Mouse (Mus musculus): ENCODE measurements around the gene Olfr1152. TPM values are rescaled to one million over a fixed set of nuclear protein-coding genes. Genes with fewer than 3 reads are reported as not detected.

Olfr1152 gene
- polyA plus RNA-seq (2015; fragmentation: Nextera tagmentation; extraction: Ambion mirVana), result not detected in 2 replicates

GRCm38 (mm10) chr2:87866192-87866591, at the start of gene Olfr1152:
Olfr1152 (plus strand) TSS chr2:87866492.
- Histone ChIP-seq H3K4me1 (replicated peaks; ENCODE audit: control insufficient read depth, insufficient read depth, low read length) (no peaks in the 10 kb centered on the region), H3K9ac (replicated peaks; ENCODE audit: low read depth, low read length) (no peak within 1 kb of the TSS), H3K27ac (ENCODE audit: low read length) (no peak within 1 kb of the TSS), H3K27me3 (replicated peaks; ENCODE audit: control insufficient read depth, insufficient read depth, low read length) (no peaks in the 10 kb centered on the region), H3K9me3 (ENCODE audit: control insufficient read depth, low read length) (no peaks in the 10 kb centered on the region), H3K4me2 (ENCODE audit: low read length) (no peak within 1 kb of the TSS), H3K4me3 (replicated peaks; ENCODE audit: low read length) (no peak within 1 kb of the TSS), H3K36me3 (ENCODE audit: control insufficient read depth, insufficient read depth) (no peaks in the 10 kb centered on the region)
- no peak for ATAC-seq

GRCm38 (mm10) chr2:87830233-87830632, 36.1 kb upstream of the Olfr1152 start, which contains the start of gene Olfr1148:
Olfr1148 (plus strand) TSS chr2:87830533.
- Histone ChIP-seq H3K4me2 (ENCODE audit: low read length) (no peak within 1 kb of the TSS), H3K27me3 (replicated peaks; ENCODE audit: control insufficient read depth, insufficient read depth, low read length) (no peaks in the 10 kb centered on the region), H3K9me3 (ENCODE audit: control insufficient read depth, low read length) (no peaks in the 10 kb centered on the region), H3K9ac (replicated peaks; ENCODE audit: low read depth, low read length) (no peak within 1 kb of the TSS), H3K4me3 (replicated peaks; ENCODE audit: low read length) (no peak within 1 kb of the TSS), H3K4me1 (replicated peaks; ENCODE audit: control insufficient read depth, insufficient read depth, low read length) (no peaks in the 10 kb centered on the region), H3K27ac (ENCODE audit: low read length) (no peak within 1 kb of the TSS), H3K36me3 (ENCODE audit: control insufficient read depth, insufficient read depth) (no peaks in the 10 kb centered on the region)
- 86% methylated on average over 1 of the region's 1 CpGs for WGBS
- ATAC-seq, result no peak

- no peak within 1 kb of the TSS for H3K4me3 ChIP-seq (replicated peaks; ENCODE audit: low read length)
- 87% methylated on average over 1 of the region's 1 CpGs for WGBS
- ATAC-seq, result no peak
These were observed 22.6 kb upstream of the Olfr1152 start, which contains the start of gene Olfr1150-ps1 for GRCm38 (mm10) chr2:87843693-87844092. Olfr1150-ps1 (plus strand) TSS chr2:87843993.

GRCm38 (mm10) chr2:87855562-87855961, 10.7 kb upstream of the Olfr1152 start, which contains the start of gene Olfr1151:
Olfr1151 (plus strand) TSS chr2:87855862.
- WGBS, result 85% methylated on average over 1 of the region's 1 CpGs
- Histone ChIP-seq H3K9ac (replicated peaks; ENCODE audit: low read depth, low read length) (no peak within 1 kb of the TSS), H3K27ac (ENCODE audit: low read length) (no peak within 1 kb of the TSS), H3K9me3 (ENCODE audit: control insufficient read depth, low read length) (no peaks in the 10 kb centered on the region), H3K4me1 (replicated peaks; ENCODE audit: control insufficient read depth, insufficient read depth, low read length) (no peaks in the 10 kb centered on the region), H3K36me3 (ENCODE audit: control insufficient read depth, insufficient read depth) (no peaks in the 10 kb centered on the region), H3K27me3 (replicated peaks; ENCODE audit: control insufficient read depth, insufficient read depth, low read length) (no peaks in the 10 kb centered on the region), H3K4me3 (replicated peaks; ENCODE audit: low read length) (no peak within 1 kb of the TSS), H3K4me2 (ENCODE audit: low read length) (no peak within 1 kb of the TSS)
- ATAC-seq, result no peak

More at GRCm38 (mm10) chr2:87843693-87844092, 22.6 kb upstream of the Olfr1152 start, which contains the start of gene Olfr1150-ps1:
- H3K9me3 ChIP-seq (ENCODE audit: control insufficient read depth, low read length), result no peaks in the 10 kb centered on the region
- no peaks in the 10 kb centered on the region for H3K36me3 ChIP-seq (ENCODE audit: control insufficient read depth, insufficient read depth)
- no peak within 1 kb of the TSS for H3K4me2 ChIP-seq (ENCODE audit: low read length)
- H3K9ac ChIP-seq (replicated peaks; ENCODE audit: low read depth, low read length), result no peak within 1 kb of the TSS
- no peaks in the 10 kb centered on the region for H3K27me3 ChIP-seq (replicated peaks; ENCODE audit: control insufficient read depth, insufficient read depth, low read length)
- H3K4me1 ChIP-seq (replicated peaks; ENCODE audit: control insufficient read depth, insufficient read depth, low read length), result no peaks in the 10 kb centered on the region
- H3K27ac ChIP-seq (ENCODE audit: low read length), result no peak within 1 kb of the TSS

GRCm38 (mm10) chr2:87894662-87895061, 28.4 kb downstream of the Olfr1152 start, which contains the start of gene Olfr1153:
Olfr1153 (plus strand) TSS chr2:87894962.
- no peaks in the 10 kb centered on the region for H3K27me3 ChIP-seq (replicated peaks; ENCODE audit: control insufficient read depth, insufficient read depth, low read length)
- no peak within 1 kb of the TSS for H3K27ac ChIP-seq (ENCODE audit: low read length)
- H3K4me2 ChIP-seq (ENCODE audit: low read length), result no peak within 1 kb of the TSS
- H3K36me3 ChIP-seq (ENCODE audit: control insufficient read depth, insufficient read depth), result no peaks in the 10 kb centered on the region
- no peak within 1 kb of the TSS for H3K4me3 ChIP-seq (replicated peaks; ENCODE audit: low read length)
- ATAC-seq, result no peak
- H3K9ac ChIP-seq (replicated peaks; ENCODE audit: low read depth, low read length), result no peak within 1 kb of the TSS
- H3K4me1 ChIP-seq (replicated peaks; ENCODE audit: control insufficient read depth, insufficient read depth, low read length), result no peaks in the 10 kb centered on the region
- 77% methylated on average over 1 of the region's 1 CpGs for WGBS
- H3K9me3 ChIP-seq (ENCODE audit: control insufficient read depth, low read length), result no peaks in the 10 kb centered on the region

- Histone ChIP-seq H3K9ac (replicated peaks; ENCODE audit: low read depth, low read length) (no peak within 1 kb of the TSS), H3K36me3 (ENCODE audit: control insufficient read depth, insufficient read depth) (no peaks in the 10 kb centered on the region), H3K9me3 (ENCODE audit: control insufficient read depth, low read length) (peaks cover 3% of the 10 kb centered on the region; the same call in 1 of the 2 replicates), H3K27ac (ENCODE audit: low read length) (no peak within 1 kb of the TSS), H3K4me3 (replicated peaks; ENCODE audit: low read length) (no peak within 1 kb of the TSS), H3K27me3 (replicated peaks; ENCODE audit: control insufficient read depth, insufficient read depth, low read length) (no peaks in the 10 kb centered on the region), H3K4me2 (ENCODE audit: low read length) (no peak within 1 kb of the TSS), H3K4me1 (replicated peaks; ENCODE audit: control insufficient read depth, insufficient read depth, low read length) (no peaks in the 10 kb centered on the region)
- no peak for ATAC-seq
- 89% methylated on average over 1 of the region's 1 CpGs for WGBS
These were observed 38.8 kb downstream of the Olfr1152 start, which contains the start of gene Olfr1154 for GRCm38 (mm10) chr2:87905066-87905465. Olfr1154 (minus strand) TSS chr2:87905166.

Other genes with a start within 250 kb of the Olfr1152 start
- gene Olfr1131, start 239.4 kb upstream of the Olfr1152 start, polyA plus RNA-seq (2015; fragmentation: Nextera tagmentation; extraction: Ambion mirVana), result not detected in 2 replicates
- not detected in 2 replicates for gene Olfr1132, start 229.0 kb upstream of the Olfr1152 start, polyA plus RNA-seq (2015; fragmentation: Nextera tagmentation; extraction: Ambion mirVana)
- gene Olfr1133, start 219.1 kb upstream of the Olfr1152 start, polyA plus RNA-seq (2015; fragmentation: Nextera tagmentation; extraction: Ambion mirVana), result not detected in 2 replicates
- not detected in 2 replicates for gene Olfr1134, start 208.0 kb upstream of the Olfr1152 start, polyA plus RNA-seq (2015; fragmentation: Nextera tagmentation; extraction: Ambion mirVana)
- not detected in 2 replicates for gene Olfr1135, start 192.8 kb upstream of the Olfr1152 start, polyA plus RNA-seq (2015; fragmentation: Nextera tagmentation; extraction: Ambion mirVana)
- gene Olfr1136, start 172.5 kb upstream of the Olfr1152 start, polyA plus RNA-seq (2015; fragmentation: Nextera tagmentation; extraction: Ambion mirVana), result not detected in 2 replicates
- gene Olfr1137, start 153.3 kb upstream of the Olfr1152 start, polyA plus RNA-seq (2015; fragmentation: Nextera tagmentation; extraction: Ambion mirVana), result not detected in 2 replicates
- not detected in 2 replicates for gene Olfr1138, start 126.5 kb upstream of the Olfr1152 start, polyA plus RNA-seq (2015; fragmentation: Nextera tagmentation; extraction: Ambion mirVana)
- not detected in 2 replicates for gene Olfr1140, start 122.7 kb upstream of the Olfr1152 start, polyA plus RNA-seq (2015; fragmentation: Nextera tagmentation; extraction: Ambion mirVana)
- not detected in 2 replicates for gene Olfr1141, start 112.5 kb upstream of the Olfr1152 start, polyA plus RNA-seq (2015; fragmentation: Nextera tagmentation; extraction: Ambion mirVana)
- gene Olfr152, start 87.0 kb upstream of the Olfr1152 start, polyA plus RNA-seq (2015; fragmentation: Nextera tagmentation; extraction: Ambion mirVana), result not detected in 2 replicates
- gene Olfr1143, start 65.9 kb upstream of the Olfr1152 start, polyA plus RNA-seq (2015; fragmentation: Nextera tagmentation; extraction: Ambion mirVana), result not detected in 2 replicates
- gene Olfr1145, start 56.7 kb upstream of the Olfr1152 start, polyA plus RNA-seq (2015; fragmentation: Nextera tagmentation; extraction: Ambion mirVana), result not detected in 2 replicates
- not detected in 2 replicates for gene Olfr1148, start 36.0 kb upstream of the Olfr1152 start, polyA plus RNA-seq (2015; fragmentation: Nextera tagmentation; extraction: Ambion mirVana)
- not detected in 2 replicates for gene Olfr1150-ps1, start 22.5 kb upstream of the Olfr1152 start, polyA plus RNA-seq (2015; fragmentation: Nextera tagmentation; extraction: Ambion mirVana)
- gene Olfr1151, start 10.6 kb upstream of the Olfr1152 start, polyA plus RNA-seq (2015; fragmentation: Nextera tagmentation; extraction: Ambion mirVana), result not detected in 2 replicates
- not detected in 2 replicates for gene Olfr1153, start 28.5 kb downstream of the Olfr1152 start, polyA plus RNA-seq (2015; fragmentation: Nextera tagmentation; extraction: Ambion mirVana)
- not detected in 2 replicates for gene Olfr1154, start 38.7 kb downstream of the Olfr1152 start, polyA plus RNA-seq (2015; fragmentation: Nextera tagmentation; extraction: Ambion mirVana)
- not detected in 2 replicates for gene Olfr1155, start 78.6 kb downstream of the Olfr1152 start, polyA plus RNA-seq (2015; fragmentation: Nextera tagmentation; extraction: Ambion mirVana)
- not detected in 2 replicates for gene Olfr1156, start 86.6 kb downstream of the Olfr1152 start, polyA plus RNA-seq (2015; fragmentation: Nextera tagmentation; extraction: Ambion mirVana)
- not detected in 2 replicates for gene Olfr1157, start 101.8 kb downstream of the Olfr1152 start, polyA plus RNA-seq (2015; fragmentation: Nextera tagmentation; extraction: Ambion mirVana)
- gene Olfr74, start 108.2 kb downstream of the Olfr1152 start, polyA plus RNA-seq (2015; fragmentation: Nextera tagmentation; extraction: Ambion mirVana), result not detected in 2 replicates
- gene Olfr1158, start 123.6 kb downstream of the Olfr1152 start, polyA plus RNA-seq (2015; fragmentation: Nextera tagmentation; extraction: Ambion mirVana), result not detected in 2 replicates
- gene Olfr1160, start 141.8 kb downstream of the Olfr1152 start, polyA plus RNA-seq (2015; fragmentation: Nextera tagmentation; extraction: Ambion mirVana), result not detected in 2 replicates
- gene Olfr1161, start 156.3 kb downstream of the Olfr1152 start, polyA plus RNA-seq (2015; fragmentation: Nextera tagmentation; extraction: Ambion mirVana), result not detected in 2 replicates
- gene Olfr73, start 171.2 kb downstream of the Olfr1152 start, polyA plus RNA-seq (2015; fragmentation: Nextera tagmentation; extraction: Ambion mirVana), result not detected in 2 replicates
- not detected in 2 replicates for gene Olfr1162, start 184.6 kb downstream of the Olfr1152 start, polyA plus RNA-seq (2015; fragmentation: Nextera tagmentation; extraction: Ambion mirVana)
- gene Olfr1163, start 205.3 kb downstream of the Olfr1152 start, polyA plus RNA-seq (2015; fragmentation: Nextera tagmentation; extraction: Ambion mirVana), result not detected in 2 replicates
- gene Olfr1164, start 227.5 kb downstream of the Olfr1152 start, polyA plus RNA-seq (2015; fragmentation: Nextera tagmentation; extraction: Ambion mirVana), result not detected in 2 replicates

Data from forebrain, embryonic 16.5 days (tissue).